Mouse (Mus musculus): Measurements from ENCODE around the gene Isyna1.
A peak's percentile ranks its signal among the peaks of the same experiment; 100 is the strongest.

Gene Isyna1

GRCm38 (mm10) chr8:70593961-70594609 lies at the start of gene Isyna1:
TSS of gene Isyna1 (plus strand) at chr8:70594373.
- DNase-seq (ENCODE audit: low spot score in 2 of 2), result peak; percentile 73 to 81

- no peak for DNase-seq (ENCODE audit: low spot score in 2 of 2)
These were observed 47.8 kb upstream of the Isyna1 start for GRCm38 (mm10) chr8:70546412-70546811.

GRCm38 (mm10) chr8:70547762-70548161 lies 46.4 kb upstream of the Isyna1 start:
- no peak for DNase-seq (ENCODE audit: low spot score in 2 of 2)

- DNase-seq (ENCODE audit: low spot score in 2 of 2), result no peak
These were observed 44.6 kb upstream of the Isyna1 start for GRCm38 (mm10) chr8:70549412-70550184.

GRCm38 (mm10) chr8:70551558-70552161 lies 42.5 kb upstream of the Isyna1 start:
- no peak for DNase-seq (ENCODE audit: low spot score in 2 of 2)

GRCm38 (mm10) chr8:70552836-70553235 lies 41.3 kb upstream of the Isyna1 start:
- no peak for DNase-seq (ENCODE audit: low spot score in 2 of 2)

- DNase-seq (ENCODE audit: low spot score in 2 of 2), result no peak
These were observed 40.4 kb upstream of the Isyna1 start for GRCm38 (mm10) chr8:70553740-70554139.

GRCm38 (mm10) chr8:70555079-70555747 lies 39.0 kb upstream of the Isyna1 start:
- no peak for DNase-seq (ENCODE audit: low spot score in 2 of 2)

GRCm38 (mm10) chr8:70558334-70558733 lies 35.8 kb upstream of the Isyna1 start:
- no peak for DNase-seq (ENCODE audit: low spot score in 2 of 2)

GRCm38 (mm10) chr8:70558983-70559382 lies 35.2 kb upstream of the Isyna1 start:
- no peak for DNase-seq (ENCODE audit: low spot score in 2 of 2)

- DNase-seq (ENCODE audit: low spot score in 2 of 2), result peak in 1 of 2 experiments; percentile 35
These were observed 34.1 kb upstream of the Isyna1 start for GRCm38 (mm10) chr8:70560096-70560495.

GRCm38 (mm10) chr8:70560564-70560963 lies 33.6 kb upstream of the Isyna1 start:
- no peak for DNase-seq (ENCODE audit: low spot score in 2 of 2)

- no peak for DNase-seq (ENCODE audit: low spot score in 2 of 2)
These were observed 32.8 kb upstream of the Isyna1 start for GRCm38 (mm10) chr8:70561357-70561756.

GRCm38 (mm10) chr8:70561809-70562535 lies 32.2 kb upstream of the Isyna1 start:
- no peak for DNase-seq (ENCODE audit: low spot score in 2 of 2)

- no peak for DNase-seq (ENCODE audit: low spot score in 2 of 2)
These were observed 31.4 kb upstream of the Isyna1 start for GRCm38 (mm10) chr8:70562802-70563201.

GRCm38 (mm10) chr8:70563763-70564387 lies 30.3 kb upstream of the Isyna1 start:
- no peak for DNase-seq (ENCODE audit: low spot score in 2 of 2)

- no peak for DNase-seq (ENCODE audit: low spot score in 2 of 2)
These were observed 29.4 kb upstream of the Isyna1 start for GRCm38 (mm10) chr8:70564696-70565235.

- DNase-seq (ENCODE audit: low spot score in 2 of 2), result peak in 1 of 2 experiments; percentile 19
These were observed 28.6 kb upstream of the Isyna1 start for GRCm38 (mm10) chr8:70565561-70565960.

GRCm38 (mm10) chr8:70570360-70570759 lies 23.8 kb upstream of the Isyna1 start:
- no peak for DNase-seq (ENCODE audit: low spot score in 2 of 2)

GRCm38 (mm10) chr8:70570990-70571389 lies 23.2 kb upstream of the Isyna1 start:
- no peak for DNase-seq (ENCODE audit: low spot score in 2 of 2)

- DNase-seq (ENCODE audit: low spot score in 2 of 2), result no peak
These were observed 19.9 kb upstream of the Isyna1 start for GRCm38 (mm10) chr8:70574302-70574701.

Data from spleen, postnatal 14 days (tissue).